In genomic region chr14:99022346-99023086, GRCm38 (mm10) we compare ENCODE assay signal across 9 mouse cellular contexts. TPM values are rescaled to one million over a fixed set of nuclear protein-coding genes. Genes with fewer than 3 reads are reported as not detected.
A peak's percentile ranks its signal among the peaks of the same experiment; 100 is the strongest.
DNase-seq lines count a peak whose midpoint lies in the region; ATAC-seq and TF ChIP-seq lines count a peak whose summit lies in the region.
"Had no signal": no experiment of that assay in that cellular context is flagged by ENCODE, and none has a peak within 500 bp of the region (broad histone marks: within the 10 kb centered on the region; RNA-seq: fewer than 3 reads in every experiment).

No protein-coding gene starts in this region.

- peak; percentile 36 for DNase-seq in heart, adult 11 months
- no peak for DNase-seq in heart, postnatal 36 days
- no peak for DNase-seq in CH12.LX (ENCODE audit: extremely low read depth)
- no peak for DNase-seq in left cerebral cortex, adult 18-20 months (ENCODE audit: low spot score in 2 of 2)
- no peak for DNase-seq in right cerebral cortex, adult 18-20 months
- DNase-seq: kidney, postnatal 4 days had no signal

- peak in 1 of 2 experiments; percentile 63; a peak in 2 of 4 replicates for TF ChIP-seq CTCF in CH12.LX (conservative IDR thresholded peaks at IDR 0.05 in 1 of 2, IDR thresholded peaks at IDR 0.05 in 1 of 2; ENCODE audit: low read depth in 2 of 2, low read length in 2 of 2)

- peak overlapping the region; percentile 64; the same call in 1 of the 2 replicates for H3K4me2 ChIP-seq in CH12.LX (ENCODE audit: insufficient read depth, low read depth, poor library complexity, severe bottlenecking)
- H3K4me2 ChIP-seq in forebrain, embryonic 16.5 days (ENCODE audit: low read length): peak overlapping the region; percentile 57

- H3K36me3 ChIP-seq in CH12.LX (replicated peaks in 1 of 2; ENCODE audit: control insufficient read depth in 1 of 2, insufficient read depth in 1 of 2, low read length in 1 of 2): no peaks in the 10 kb centered on the region
- H3K36me3 ChIP-seq in forebrain, embryonic 16.5 days (ENCODE audit: control insufficient read depth, insufficient read depth): no peaks in the 10 kb centered on the region

- no peak for TF ChIP-seq EP300 in CH12.LX (IDR thresholded peaks at IDR 0.05; ENCODE audit: low read length)

- no peak for TF ChIP-seq POLR2A in CH12.LX (IDR thresholded peaks at IDR 0.05; ENCODE audit: low read depth, low read length)

- H3K9ac ChIP-seq in CH12.LX (ENCODE audit: insufficient read depth, low read depth): no peak overlapping the region; the same call in 1 of the 2 replicates
- H3K9ac ChIP-seq in forebrain, embryonic 16.5 days (replicated peaks; ENCODE audit: low read depth, low read length): peak overlapping the region; percentile 48

- WGBS in forebrain, embryonic 16.5 days: 39% methylated on average over 12 of the region's 12 CpGs

- in situ Hi-C loops in CH12.LX (cut with MboI; ENCODE audit: low pct_ligation_motif_present, low pct_unique_long_range_greater_than_20kb, low sequenced_read_pairs): no loop called here

- H3K4me3 ChIP-seq in CH12.LX (replicated peaks in 1 of 3; ENCODE audit: low read depth in 2 of 3, low read length in 2 of 3, poor library complexity in 1 of 3): peak overlapping the region in 2 of 3 experiments; percentile 3 to 18
- peak overlapping the region; percentile 40 for H3K4me3 ChIP-seq in forebrain, embryonic 16.5 days (replicated peaks; ENCODE audit: low read length)

- peaks cover 3% of the 10 kb centered on the region for H3K9me3 ChIP-seq in CH12.LX (replicated peaks; ENCODE audit: low read length)
- H3K9me3 ChIP-seq in forebrain, embryonic 16.5 days (ENCODE audit: control insufficient read depth, low read length): peaks cover 3% of the 10 kb centered on the region; the same call in 1 of the 2 replicates

- no peaks in the 10 kb centered on the region for H3K27me3 ChIP-seq in CH12.LX (replicated peaks)
- H3K27me3 ChIP-seq in forebrain, embryonic 16.5 days (replicated peaks; ENCODE audit: control insufficient read depth, insufficient read depth, low read length): no peaks in the 10 kb centered on the region

- no peaks in the 10 kb centered on the region for H3K4me1 ChIP-seq in CH12.LX (ENCODE audit: control insufficient read depth in 1 of 2, insufficient read depth in 2 of 2)
- 0 out of 2 replicates have a peak, but pooled peaks cover 4% of the 10 kb centered on the region for H3K4me1 ChIP-seq in forebrain, embryonic 16.5 days (replicated peaks; ENCODE audit: control insufficient read depth, insufficient read depth, low read length)

- intact Hi-C loops in heart, postnatal 36 days (cut with DNase I): loop anchor here (5.0 to 10.0 kb wide), 2 partner anchors 1465 to 1688 kb away; no protein-coding TSS in a partner anchor

- no peaks in the 10 kb centered on the region for H3K79me2 ChIP-seq in CH12.LX (replicated peaks; ENCODE audit: control insufficient read depth, extremely low read depth, insufficient read depth, poor library complexity, severe bottlenecking)

- peak; percentile 79 for TF ChIP-seq RAD21 in CH12.LX (IDR thresholded peaks at IDR 0.05; ENCODE audit: low read depth, low read length)

- ATAC-seq in forebrain, embryonic 16.5 days: peak; percentile 63
- ATAC-seq in megakaryocyte-erythroid progenitor cell, adult 5-6 weeks (replicated peaks; ENCODE audit: low FRiP score, low TSS enrichment, poor library complexity, severe bottlenecking): peak; percentile 46; the same call in 1 of the 2 replicates
- ATAC-seq in activated CD4-positive, CD25-positive, alpha-beta regulatory T cell, adult 4 months: no peak

- H3K27ac ChIP-seq in CH12.LX (ENCODE audit: insufficient read depth, low read depth): no peak overlapping the region
- H3K27ac ChIP-seq in forebrain, embryonic 16.5 days (ENCODE audit: low read length): no peak overlapping the region

- dilution Hi-C loops in CH12.LX (cut with MboI; ENCODE audit: extremely low pct_ligation_motif_present, extremely low pct_unique_long_range_greater_than_20kb, low sequenced_read_pairs): no loop called here

TF ChIP-seq in CH12.LX, 34 proteins besides CTCF, POLR2A, EP300 and RAD21:
- TF ChIP-seq RCOR1 (conservative IDR thresholded peaks at IDR 0.05; ENCODE audit: low read depth, low read length) (no peak), SIN3A (IDR thresholded peaks at IDR 0.05; ENCODE audit: low read length) (no peak), ZNF384 (IDR thresholded peaks at IDR 0.05; ENCODE audit: low read depth, low read length) (peak; percentile 72), SMC3 (IDR thresholded peaks at IDR 0.05; ENCODE audit: low read depth, low read length) (peak; percentile 34)

RNA-seq across cellular contexts. Expression of gene Mzt1, which starts 23.4 kb away (rescaled TPM):
- 10 to 100 TPM; 37.5 to 39.6 TPM for total RNA-seq in heart, postnatal 36 days (2021)
- total RNA-seq in CH12.LX (2012; rRNA removed): 24.4 and 26.2 TPM in 2 replicates
- total RNA-seq in CH12.LX (2014; rRNA removed): 127 and 132 TPM in 2 replicates
- 36.7 and 41.0 TPM in 2 replicates for polyA plus RNA-seq in CH12.LX (2012; ENCODE audit: insufficient read length, low read depth)
- polyA plus RNA-seq in forebrain, embryonic 16.5 days (2015; fragmentation: Nextera tagmentation; extraction: Ambion mirVana): 120 and 124 TPM in 2 replicates
- total RNA-seq in megakaryocyte-erythroid progenitor cell, adult 5-6 weeks (2014; fragmentation: Nextera tagmentation): 63.8 and 87.8 TPM in 2 replicates
- 70.9 and 73.3 TPM in 2 replicates for total RNA-seq in megakaryocyte-erythroid progenitor cell, adult 5-6 weeks (2017)
- total RNA-seq in left cerebral cortex, adult 18-20 months (2021): 10 to 100 TPM; 73.2 to 73.7 TPM
- 10 to 100 TPM; 56.1 to 58.4 TPM for polyA plus RNA-seq in activated CD4-positive, CD25-positive, alpha-beta regulatory T cell, adult 4 months (2017; shearing (Covaris generic))

RNA-seq across cellular contexts. Expression of gene Bora, which starts 23.5 kb away (rescaled TPM):
- total RNA-seq in heart, postnatal 36 days (2021): 1 to 10 TPM in 1 of 2 experiments, under 1 TPM in 1; 0.62 to 1.9 TPM
- total RNA-seq in CH12.LX (2012; rRNA removed): 27.9 and 31.0 TPM in 2 replicates
- 44.7 and 51.8 TPM in 2 replicates for total RNA-seq in CH12.LX (2014; rRNA removed)
- polyA plus RNA-seq in CH12.LX (2012; ENCODE audit: insufficient read length, low read depth): 47.6 and 49.3 TPM in 2 replicates
- 21.2 TPM in 2 replicates for polyA plus RNA-seq in forebrain, embryonic 16.5 days (2015; fragmentation: Nextera tagmentation; extraction: Ambion mirVana)
- total RNA-seq in megakaryocyte-erythroid progenitor cell, adult 5-6 weeks (2014; fragmentation: Nextera tagmentation): 80.4 and 93.7 TPM in 2 replicates
- 82.5 and 90.6 TPM in 2 replicates for total RNA-seq in megakaryocyte-erythroid progenitor cell, adult 5-6 weeks (2017)
- 1 to 10 TPM; 1.6 to 1.7 TPM for total RNA-seq in left cerebral cortex, adult 18-20 months (2021)
- 10 to 100 TPM; 27.4 to 31.0 TPM for polyA plus RNA-seq in activated CD4-positive, CD25-positive, alpha-beta regulatory T cell, adult 4 months (2017; shearing (Covaris generic))

RNA-seq across cellular contexts. Expression of gene Rpl36a-ps1, which starts 28.4 kb away (rescaled TPM):
- total RNA-seq in heart, postnatal 36 days (2021): 1 to 10 TPM; 3.3 to 5.6 TPM
- 42.9 and 57.6 TPM in 2 replicates for total RNA-seq in CH12.LX (2012; rRNA removed)
- total RNA-seq in CH12.LX (2014; rRNA removed): 73.7 and 82.6 TPM in 2 replicates
- polyA plus RNA-seq in CH12.LX (2012; ENCODE audit: insufficient read length, low read depth): 5.7 and 6.2 TPM in 2 replicates
- polyA plus RNA-seq in forebrain, embryonic 16.5 days (2015; fragmentation: Nextera tagmentation; extraction: Ambion mirVana): 0.88 TPM in 1 of 2 replicates, not detected in the other
- total RNA-seq in megakaryocyte-erythroid progenitor cell, adult 5-6 weeks (2014; fragmentation: Nextera tagmentation): 37.5 and 41.1 TPM in 2 replicates
- total RNA-seq in megakaryocyte-erythroid progenitor cell, adult 5-6 weeks (2017): 8.1 and 34.3 TPM in 2 replicates
- total RNA-seq in left cerebral cortex, adult 18-20 months (2021): not detected
- polyA plus RNA-seq in activated CD4-positive, CD25-positive, alpha-beta regulatory T cell, adult 4 months (2017; shearing (Covaris generic)): 10 to 100 TPM; 32.3 to 44.8 TPM

Comparison
In these comparisons a context has a peak if more than half of its experiments do, and no peak if none do; other contexts are left out.
1. RNA of gene Bora, which starts 23.5 kb away (total RNA-seq): 80.4 to 93.7 TPM in megakaryocyte-erythroid progenitor cell, adult 5-6 weeks and 27.9 to 51.8 TPM in CH12.LX; 0.62 to 1.9 TPM in heart, postnatal 36 days and 1.6 to 1.7 TPM in left cerebral cortex, adult 18-20 months; every median in the first group is over 10 times any median in the second.
2. RNA of gene Rpl36a-ps1, which starts 28.4 kb away (total RNA-seq): 42.9 to 82.6 TPM in CH12.LX, 8.1 to 41.1 TPM in megakaryocyte-erythroid progenitor cell, adult 5-6 weeks and 3.3 to 5.6 TPM in heart, postnatal 36 days; not detected in left cerebral cortex, adult 18-20 months; every median in the first group is over 4 times any median in the second.